Mouse (Mus musculus) stomach, embryonic 14.5 days (tissue): ENCODE results near the gene Zer1. TPM values are rescaled to one million over a fixed set of nuclear protein-coding genes. Genes with fewer than 3 reads are reported as not detected.
A peak's percentile ranks its signal among the peaks of the same experiment; 100 is the strongest.
"Not testable (repeated sequence)": the region's sequence is repeated elsewhere in the genome, so short reads cannot be mapped to it uniquely, and the experiment has no call there.

Experiments
- ATAC-seq: fragments of 200-750 bp; cut with Nextera tagmentation; 2 replicates; pipeline ENCODE4 v1.8.0; 2017; ENCODE audit warnings: low read depth, moderate TSS enrichment; ENCODE audit not compliant: insufficient number of reproducible peaks, insufficient read depth, low FRiP score
- H3K27ac ChIP-seq: fragments of 300-500 bp; sonication (generic); 2 replicates; pipeline ENCODE4 v1.5.1; 2014; ENCODE audit warnings: mild to moderate bottlenecking, low read length, moderate library complexity, mixed read lengths
- H3K27me3 ChIP-seq: fragments of 300-500 bp; sonication (generic); 2 replicates; pipeline ENCODE4 v1.6.1; 2014; ENCODE audit warnings: low read length, control low read depth, mixed read lengths; ENCODE audit not compliant: control insufficient read depth, insufficient read depth
- H3K36me3 ChIP-seq: fragments of 300-500 bp; sonication (generic); 2 replicates; pipeline ENCODE4 v1.6.1; 2014; ENCODE audit warnings: mild to moderate bottlenecking, control low read depth, low read length, moderate library complexity, mixed read lengths; ENCODE audit not compliant: control insufficient read depth, insufficient read depth
- H3K4me1 ChIP-seq: fragments of 300-500 bp; sonication (generic); 2 replicates; pipeline ENCODE4 v1.6.1; 2014; ENCODE audit warnings: low read length, control low read depth, mixed read lengths; ENCODE audit not compliant: control insufficient read depth, insufficient read depth
- H3K4me2 ChIP-seq: fragments of 300-500 bp; sonication (generic); replicated peaks from 2 replicates; pipeline ENCODE4 v1.6.1; 2014; ENCODE audit warnings: low read depth, low read length, control low read depth
- H3K4me3 ChIP-seq: fragments of 300-500 bp; sonication (generic); 2 replicates; pipeline ENCODE4 v1.5.1; 2014; ENCODE audit warnings: low read depth, low read length, control low read depth
- H3K9ac ChIP-seq: fragments of 300-500 bp; sonication (generic); replicated peaks from 2 replicates; pipeline ENCODE4 v1.6.1; 2014; ENCODE audit warnings: low read depth, mild to moderate bottlenecking, control low read depth, low read length, moderate library complexity, mixed read lengths
- H3K9me3 ChIP-seq: fragments of 300-500 bp; sonication (generic); 2 replicates; pipeline ENCODE4 v1.6.1; 2016; ENCODE audit warnings: low read depth, low read length, control low read depth; ENCODE audit not compliant: control insufficient read depth
- WGBS: fragments of 180-500 bp; shearing (Covaris S2); extraction: QIAGEN DNeasy Blood & Tissue Kit; methylation state at CpG from one replicate; pipeline ENCODE4 v1.1.7; 2014; 5-methylcytosine and 5-hydroxymethylcytosine counted together
- polyA plus RNA-seq: library from polyadenylated mRNA; unstranded; fragments of >200 nt; fragmentation: Nextera tagmentation; extraction: Ambion mirVana; gene quantifications from 2 replicates; pipeline ENCODE4 v1.2.1, GENCODE M21; 2014

Gene Zer1
- polyA plus RNA-seq, 1 experiment from 2014 or later, result 13.6 TPM

GRCm38 (mm10) chr2:30152616-30153015 is 28.2 kb upstream of the Zer1 start:
- no peak overlapping the region for H3K27ac ChIP-seq
- no peak for ATAC-seq
- H3K36me3 ChIP-seq, result peaks cover 24% of the 10 kb centered on the region
- H3K9ac ChIP-seq, result no peak overlapping the region
- no peaks in the 10 kb centered on the region for H3K9me3 ChIP-seq
- H3K4me1 ChIP-seq, result no peaks in the 10 kb centered on the region
- H3K4me2 ChIP-seq, result no peak overlapping the region
- no peaks in the 10 kb centered on the region for H3K27me3 ChIP-seq
- WGBS, result 73% methylated on average over 8 of the region's 8 CpGs
- H3K4me3 ChIP-seq, result no peak overlapping the region

DNA sequence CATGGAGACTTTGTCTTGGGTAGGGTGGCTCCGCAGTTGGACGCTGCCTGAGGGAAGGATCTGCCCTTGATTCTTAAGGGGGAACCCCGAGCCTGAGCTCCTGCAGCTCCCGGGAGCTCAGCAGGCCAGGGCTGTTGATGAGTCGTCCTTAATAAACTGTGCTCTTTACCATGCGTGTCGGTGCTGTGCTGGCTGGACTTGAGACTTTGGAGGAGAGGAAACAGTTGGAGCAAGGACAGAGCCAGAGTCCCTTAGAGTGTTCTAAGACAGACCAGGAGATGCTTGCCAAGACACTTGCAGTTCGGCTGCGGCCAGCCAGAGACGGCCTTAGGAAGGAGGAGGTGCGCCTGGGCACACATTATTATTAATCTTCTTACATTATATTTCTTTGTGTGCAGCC is 27.5 kb upstream of the Zer1 start:
- H3K9me3 ChIP-seq, result no peaks in the 10 kb centered on the region
- no peak overlapping the region for H3K9ac ChIP-seq
- H3K4me3 ChIP-seq, result no peak overlapping the region
- H3K36me3 ChIP-seq, result peaks cover 32% of the 10 kb centered on the region
- no peaks in the 10 kb centered on the region for H3K27me3 ChIP-seq
- H3K27ac ChIP-seq, result no peak overlapping the region
- WGBS, result 87% methylated on average over 11 of the region's 11 CpGs
- H3K4me1 ChIP-seq, result no peaks in the 10 kb centered on the region
- no peak for ATAC-seq
- H3K4me2 ChIP-seq, result no peak overlapping the region

DNA sequence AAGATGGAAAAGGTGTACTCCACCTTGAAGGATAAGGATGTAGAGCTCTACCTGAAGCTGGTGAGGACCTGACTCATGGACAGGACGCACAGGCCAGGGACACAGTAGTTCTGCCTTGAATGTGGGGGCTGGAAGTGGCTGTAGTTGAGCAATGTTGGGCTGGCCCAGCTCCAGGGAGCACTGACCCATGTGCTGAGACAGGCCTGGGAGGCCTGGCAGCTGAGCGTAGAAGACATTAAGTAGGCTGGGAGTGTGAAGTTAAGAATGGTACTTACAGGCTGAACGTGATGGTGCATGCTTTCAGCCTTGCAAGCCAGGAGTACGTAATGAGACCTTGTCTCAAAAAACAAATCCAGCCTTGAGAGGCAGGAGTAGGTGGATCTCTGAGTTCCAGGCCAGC is 23.1 kb upstream of the Zer1 start:
- 83% methylated on average over 4 of the region's 4 CpGs for WGBS
- Histone ChIP-seq H3K9ac (no peak overlapping the region), H3K9me3 (no peaks in the 10 kb centered on the region), H3K27ac (no peak overlapping the region), H3K36me3 (peaks cover 58% of the 10 kb centered on the region), H3K4me2 (no peak overlapping the region), H3K27me3 (no peaks in the 10 kb centered on the region), H3K4me3 (no peak overlapping the region), H3K4me1 (no peaks in the 10 kb centered on the region)
- no peak for ATAC-seq

- Histone ChIP-seq H3K4me3 (no peak overlapping the region), H3K9ac (no peak overlapping the region), H3K27me3 (no peaks in the 10 kb centered on the region), H3K9me3 (no peaks in the 10 kb centered on the region), H3K4me1 (no peaks in the 10 kb centered on the region), H3K27ac (no peak overlapping the region), H3K36me3 (peaks cover 70% of the 10 kb centered on the region), H3K4me2 (no peak overlapping the region)
- no peak for ATAC-seq
- WGBS, result 98% methylated on average over 4 of the region's 4 CpGs
Measured at GRCm38 (mm10) chr2:30144436-30144835, 20.1 kb upstream of the Zer1 start.

- H3K4me1 ChIP-seq, H3K27me3 ChIP-seq, ATAC-seq, H3K4me3 ChIP-seq, H3K4me2 ChIP-seq, H3K9ac ChIP-seq, H3K9me3 ChIP-seq, H3K27ac ChIP-seq: not testable (repeated sequence)
- peaks cover 49% of the 10 kb centered on the region for H3K36me3 ChIP-seq
- 92% methylated on average over 4 of the region's 4 CpGs for WGBS
Measured at GRCm38 (mm10) chr2:30140021-30140420, 15.6 kb upstream of the Zer1 start.

DNA sequence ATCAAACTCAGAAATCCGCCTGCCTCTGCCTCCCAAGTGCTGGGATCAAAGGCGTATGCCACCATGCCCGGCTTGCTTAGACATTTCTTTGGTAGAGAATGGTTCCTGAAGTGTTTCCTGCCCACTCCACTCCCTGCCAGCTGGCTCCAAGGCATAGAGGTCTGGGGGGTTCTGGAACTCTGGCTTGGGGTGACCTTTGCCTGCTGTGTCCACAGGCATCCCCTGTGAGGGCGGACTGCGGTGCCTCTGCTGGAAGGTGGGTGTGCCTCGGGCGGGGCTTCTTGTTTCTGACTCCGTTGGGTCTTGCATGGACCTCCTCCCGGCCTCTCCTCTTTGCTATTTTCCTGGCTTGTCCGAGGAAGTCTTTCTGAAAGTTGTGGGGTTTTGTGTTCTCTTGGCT is 12.1 kb upstream of the Zer1 start:
- Histone ChIP-seq H3K36me3 (peaks cover 22% of the 10 kb centered on the region), H3K4me1 (peaks cover 17% of the 10 kb centered on the region), H3K27ac (no peak overlapping the region), H3K9ac (no peak overlapping the region), H3K27me3 (no peaks in the 10 kb centered on the region), H3K9me3 (no peaks in the 10 kb centered on the region), H3K4me3 (no peak overlapping the region), H3K4me2 (no peak overlapping the region)
- ATAC-seq, result no peak
- WGBS, result 87% methylated on average over 10 of the region's 10 CpGs

GRCm38 (mm10) chr2:30134928-30135620 is 10.7 kb upstream of the Zer1 start:
- ATAC-seq, result no peak
- Histone ChIP-seq H3K9ac (peak overlapping the region; percentile 71; the same call in 1 of the 2 replicates), H3K9me3 (no peaks in the 10 kb centered on the region), H3K27ac (no peak overlapping the region), H3K4me2 (peak overlapping the region; percentile 88), H3K4me1 (peaks cover 17% of the 10 kb centered on the region), H3K4me3 (peak overlapping the region; percentile 86), H3K36me3 (peaks cover 8% of the 10 kb centered on the region), H3K27me3 (no peaks in the 10 kb centered on the region)
- WGBS, result 72% methylated on average over 10 of the region's 10 CpGs

- H3K4me3 ChIP-seq, result peak overlapping the region; percentile 86
- WGBS, result 27% methylated on average over 6 of the region's 6 CpGs
Measured at GRCm38 (mm10) chr2:30134378-30134711, 10.0 kb upstream of the Zer1 start.

More at GRCm38 (mm10) chr2:30134378-30134711, 10.0 kb upstream of the Zer1 start:
- peak overlapping the region; percentile 71 for H3K9ac ChIP-seq
- H3K27me3 ChIP-seq, result no peaks in the 10 kb centered on the region
- no peaks in the 10 kb centered on the region for H3K9me3 ChIP-seq
- peaks cover 17% of the 10 kb centered on the region for H3K4me1 ChIP-seq
- no peak for ATAC-seq
- peaks cover 6% of the 10 kb centered on the region; the same call in 1 of the 2 replicates for H3K36me3 ChIP-seq
- H3K4me2 ChIP-seq, result peak overlapping the region; percentile 88
- peak overlapping the region; percentile 75; the same call in 1 of the 2 replicates for H3K27ac ChIP-seq
